Mouse (Mus musculus) G1E (cell line): ENCODE measurements around the gene Cnih2. TPM values are rescaled to one million over a fixed set of nuclear protein-coding genes. Genes with fewer than 3 reads are reported as not detected.

Experiments
- ATAC-seq: 2 replicates; pipeline ENCODE4 v1.8.0; 2016; ENCODE audit warnings: mild to moderate bottlenecking; ENCODE audit not compliant: insufficient number of reproducible peaks, poor library complexity, low FRiP score, severe bottlenecking; ENCODE audit errors: extremely low read depth
- DNase-seq: peaks from one replicate; pipeline ENCODE4 v3.0.0; 2012; ENCODE audit warnings: low spot score
- H3K27me3 ChIP-seq: 2 replicates; pipeline ENCODE4 v1.6.1; 2012; ENCODE audit warnings: mild to moderate bottlenecking, low read length, inconsistent platforms; ENCODE audit not compliant: insufficient read depth
- H3K36me3 ChIP-seq: replicated peaks from 2 replicates; pipeline ENCODE3; 2012; ENCODE audit warnings: mild to moderate bottlenecking, inconsistent platforms
- H3K4me1 ChIP-seq: 2 replicates; pipeline ENCODE4 v1.6.1; 2012; ENCODE audit warnings: low read depth, low read length, inconsistent platforms, mixed read lengths; ENCODE audit not compliant: insufficient read depth
- H3K4me3 ChIP-seq: 2 replicates; pipeline ENCODE4 v1.5.1; 2012; ENCODE audit warnings: low read depth, mild to moderate bottlenecking, inconsistent platforms, low read length, moderate library complexity, mixed read lengths
- H3K9me3 ChIP-seq: replicated peaks from 2 replicates; pipeline ENCODE4 v1.6.1; 2012; ENCODE audit warnings: inconsistent platforms
- CTCF ChIP-seq: IDR thresholded peaks from 2 replicates; pipeline ENCODE4 v1.5.1; 2012; ENCODE audit warnings: low read depth, low read length, inconsistent platforms, mixed read lengths
- GATA1 ChIP-seq: IDR thresholded peaks from 2 replicates; pipeline ENCODE4 v1.6.1; 2012; ENCODE audit warnings: borderline replicate concordance, low read length, inconsistent platforms, mixed read lengths
- GATA2 ChIP-seq: IDR thresholded peaks from 2 replicates; pipeline ENCODE4 v1.6.1; 2012; ENCODE audit warnings: low read depth, low read length, inconsistent platforms, borderline replicate concordance
- POLR2AphosphoS5 ChIP-seq: IDR thresholded peaks from 2 replicates; pipeline ENCODE4 v1.6.1; 2012; ENCODE audit warnings: low read depth, low read length, inconsistent platforms; ENCODE audit not compliant: insufficient replicate concordance
- TAL1 ChIP-seq: conservative IDR thresholded peaks from 2 replicates; pipeline ENCODE4 v1.6.1; 2012; ENCODE audit warnings: low read depth, low read length, inconsistent platforms, mixed read lengths
- polyA plus RNA-seq: library from polyadenylated mRNA; stranded (reverse); fragments of >175 nt; gene quantifications from 2 replicates; pipeline ENCODE4 v1.2.3, GENCODE M21; 2012
- total RNA-seq, 2 experiments: library from RNA; stranded (forward) in 1 of 2; stranded (reverse) in 1 of 2; fragments of 200-1000 nt in 1 of 2; fragments of >200 nt in 1 of 2; fragmentation: Nextera tagmentation in 1 of 2; gene quantifications; 2 replicates each; pipeline ENCODE4 v1.2.3; 2014 to 2017

Cnih2 gene
- total and polyA plus RNA-seq, 3 experiments: 1.6 to 2.1 TPM; not detected in 1

DNA sequence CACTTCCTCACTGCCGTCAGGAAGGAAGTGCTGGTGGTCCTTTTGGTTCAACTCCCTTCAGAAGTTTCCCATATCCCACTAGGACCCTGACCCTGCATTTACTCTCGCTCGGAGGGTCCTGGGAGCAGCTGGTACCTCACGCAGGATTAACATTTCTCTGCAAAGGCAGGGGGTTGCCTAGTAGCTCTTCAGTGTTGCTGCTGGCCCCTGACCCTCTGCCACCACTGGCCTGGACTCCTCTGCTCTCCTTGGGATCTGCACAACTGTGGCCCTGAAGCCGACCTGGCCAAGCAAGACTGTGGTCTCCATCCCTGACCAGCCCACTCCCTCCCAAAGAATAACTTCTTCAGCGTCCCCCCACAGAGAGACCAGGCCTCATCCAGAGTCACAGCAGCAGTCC is 49.0 kb downstream of the Cnih2 start:
- H3K4me1 ChIP-seq: peaks cover 8% of the 10 kb centered on the region
- TF ChIP-seq GATA2: no peak
- no peak for TF ChIP-seq CTCF
- no peak for TF ChIP-seq POLR2AphosphoS5
- TF ChIP-seq TAL1: no peak
- TF ChIP-seq GATA1: no peak
- no peaks in the 10 kb centered on the region; the same call in 1 of the 2 replicates for H3K27me3 ChIP-seq
- peaks cover 77% of the 10 kb centered on the region for H3K36me3 ChIP-seq
- ATAC-seq: no peak
- no peak for DNase-seq
- H3K4me3 ChIP-seq: no peak overlapping the region
- no peaks in the 10 kb centered on the region for H3K9me3 ChIP-seq

DNA sequence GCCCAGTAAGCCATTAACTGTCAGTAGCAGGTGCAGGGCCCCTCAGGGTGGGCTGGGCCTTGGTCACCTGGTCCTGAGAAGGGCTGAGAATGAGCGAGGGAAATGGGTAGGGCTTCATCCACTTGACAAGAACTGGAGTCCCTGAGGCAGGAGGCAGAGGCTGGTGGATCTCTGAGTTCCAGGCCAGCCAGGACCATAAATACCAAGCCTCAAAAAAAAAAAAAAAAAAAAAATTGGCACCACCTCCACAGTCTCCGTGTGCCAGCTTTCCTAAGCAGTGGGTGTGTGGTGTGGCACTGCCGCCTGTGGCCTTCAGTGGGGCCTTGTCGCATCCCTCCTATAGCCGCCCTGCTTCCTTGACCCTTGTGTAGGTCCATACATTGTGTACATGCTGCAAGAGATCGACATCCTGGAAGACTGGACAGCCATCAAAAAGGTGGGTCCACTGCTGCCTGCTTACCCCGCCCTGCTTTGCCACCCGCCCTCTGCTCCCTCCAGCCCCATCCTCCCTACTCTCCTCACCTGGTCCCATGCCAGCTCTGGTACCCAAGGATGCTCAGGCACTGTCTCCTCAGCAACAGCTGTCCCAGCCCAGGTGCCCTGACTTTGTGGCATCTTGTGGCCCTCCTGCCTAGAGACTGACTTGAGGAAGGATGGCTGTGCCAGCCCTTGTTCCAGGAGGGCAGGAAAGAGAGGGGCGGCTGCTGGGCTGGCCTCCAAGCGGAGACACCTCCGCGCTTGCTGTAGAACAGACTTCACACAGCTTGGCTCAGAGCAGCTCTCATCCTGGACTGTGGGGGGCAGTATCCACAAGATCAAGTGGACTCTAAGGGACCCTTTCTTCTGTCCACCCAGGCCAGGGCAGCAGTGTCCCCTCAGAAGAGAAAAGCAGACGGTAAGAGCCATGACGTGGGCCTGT is 49.9 kb downstream of the Cnih2 start:
- no peak for ATAC-seq
- Histone ChIP-seq H3K9me3 (no peaks in the 10 kb centered on the region), H3K27me3 (no peaks in the 10 kb centered on the region; the same call in 1 of the 2 replicates), H3K4me3 (no peak overlapping the region), H3K36me3 (peaks cover 86% of the 10 kb centered on the region), H3K4me1 (peaks cover 2% of the 10 kb centered on the region; the same call in 1 of the 2 replicates)
- no peak for DNase-seq
- TF ChIP-seq GATA1: no peak
- TF ChIP-seq CTCF: no peak
- TF ChIP-seq GATA2: no peak
- no peak for TF ChIP-seq POLR2AphosphoS5
- no peak for TF ChIP-seq TAL1

DNA sequence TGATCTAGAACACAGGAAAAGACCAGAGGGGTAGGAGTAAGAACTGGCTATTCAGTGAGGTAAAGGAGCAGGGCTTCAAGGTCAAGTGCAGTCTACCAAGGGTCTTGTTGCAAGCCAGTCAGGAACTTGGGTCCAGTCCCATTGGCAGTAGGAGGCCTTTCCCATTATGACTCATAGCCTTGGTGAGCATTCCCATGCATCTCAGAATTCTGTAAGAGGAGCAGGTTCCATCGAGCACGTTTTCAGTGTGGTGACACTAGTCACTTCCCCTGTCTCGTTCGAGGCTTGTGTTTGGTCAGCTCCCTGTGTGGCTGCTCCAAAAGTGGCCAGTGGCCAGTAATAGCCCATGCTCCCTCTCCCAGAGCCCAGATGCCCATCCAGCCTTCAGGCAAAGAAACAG is 52.8 kb downstream of the Cnih2 start:
- no peak for ATAC-seq
- H3K9me3 ChIP-seq: no peaks in the 10 kb centered on the region
- TF ChIP-seq GATA1: no peak
- TF ChIP-seq CTCF: no peak
- TF ChIP-seq POLR2AphosphoS5: no peak
- TF ChIP-seq GATA2: no peak
- TF ChIP-seq TAL1: no peak
- no peak overlapping the region for H3K4me3 ChIP-seq
- no peak for DNase-seq
- no peaks in the 10 kb centered on the region for H3K27me3 ChIP-seq
- H3K4me1 ChIP-seq: peaks cover 20% of the 10 kb centered on the region
- H3K36me3 ChIP-seq: peaks cover 82% of the 10 kb centered on the region

Other genes starting within 250 kb of the Cnih2 start
Only the 20 nearest of the 22 such genes appear.
- gene Actn3, start 220.6 kb downstream of the Cnih2 start, total RNA-seq (2014; fragmentation: Nextera tagmentation): not detected in 2 replicates
- 0.16 and 0.52 TPM in 2 replicates for gene Actn3, start 220.6 kb downstream of the Cnih2 start, total RNA-seq (2017)
- 0.03 and 0.06 TPM in 2 replicates for gene Actn3, start 220.6 kb downstream of the Cnih2 start, polyA plus RNA-seq
- gene Zdhhc24, start 219.9 kb downstream of the Cnih2 start, total RNA-seq (2014; fragmentation: Nextera tagmentation): 15.9 and 19.5 TPM in 2 replicates
- gene Zdhhc24, start 219.9 kb downstream of the Cnih2 start, total RNA-seq (2017): 13.9 and 15.7 TPM in 2 replicates
- 1.8 and 2.0 TPM in 2 replicates for gene Zdhhc24, start 219.9 kb downstream of the Cnih2 start, polyA plus RNA-seq
- 5.2 and 5.5 TPM in 2 replicates for gene Bbs1, start 191.9 kb downstream of the Cnih2 start, total RNA-seq (2014; fragmentation: Nextera tagmentation)
- 3.0 and 4.4 TPM in 2 replicates for gene Bbs1, start 191.9 kb downstream of the Cnih2 start, total RNA-seq (2017)
- gene Bbs1, start 191.9 kb downstream of the Cnih2 start, polyA plus RNA-seq: 5.6 and 8.7 TPM in 2 replicates
- gene Dpp3, start 170.2 kb downstream of the Cnih2 start, total RNA-seq (2014; fragmentation: Nextera tagmentation): 41.5 and 45.4 TPM in 2 replicates
- 47.3 and 54.2 TPM in 2 replicates for gene Dpp3, start 170.2 kb downstream of the Cnih2 start, total RNA-seq (2017)
- gene Dpp3, start 170.2 kb downstream of the Cnih2 start, polyA plus RNA-seq: 82.6 and 88.2 TPM in 2 replicates
- not detected in 2 replicates for gene Peli3, start 155.4 kb downstream of the Cnih2 start, total RNA-seq (2014; fragmentation: Nextera tagmentation)
- 0.05 TPM in 1 of 2 replicates, not detected in the other for gene Peli3, start 155.4 kb downstream of the Cnih2 start, total RNA-seq (2017)
- gene Peli3, start 155.4 kb downstream of the Cnih2 start, polyA plus RNA-seq: not detected in 2 replicates
- gene Mrpl11, start 136.4 kb downstream of the Cnih2 start, total RNA-seq (2014; fragmentation: Nextera tagmentation): 15.4 and 16.2 TPM in 2 replicates
- gene Mrpl11, start 136.4 kb downstream of the Cnih2 start, total RNA-seq (2017): 87.0 and 91.6 TPM in 2 replicates
- gene Mrpl11, start 136.4 kb downstream of the Cnih2 start, polyA plus RNA-seq: 66.8 and 72.2 TPM in 2 replicates
- gene Npas4, start 108.2 kb downstream of the Cnih2 start, total RNA-seq (2014; fragmentation: Nextera tagmentation): 0.83 TPM in 1 of 2 replicates, not detected in the other
- gene Npas4, start 108.2 kb downstream of the Cnih2 start, total RNA-seq (2017): 0.05 and 0.06 TPM in 2 replicates
- gene Npas4, start 108.2 kb downstream of the Cnih2 start, polyA plus RNA-seq: not detected in 2 replicates
- gene Slc29a2, start 74.7 kb downstream of the Cnih2 start, total RNA-seq (2014; fragmentation: Nextera tagmentation): 4.3 and 5.8 TPM in 2 replicates
- 1.7 and 1.8 TPM in 2 replicates for gene Slc29a2, start 74.7 kb downstream of the Cnih2 start, total RNA-seq (2017)
- 5.5 and 5.9 TPM in 2 replicates for gene Slc29a2, start 74.7 kb downstream of the Cnih2 start, polyA plus RNA-seq
- gene B4gat1, start 59.7 kb downstream of the Cnih2 start, total RNA-seq (2014; fragmentation: Nextera tagmentation): 5.9 and 7.2 TPM in 2 replicates
- 1.7 and 3.4 TPM in 2 replicates for gene B4gat1, start 59.7 kb downstream of the Cnih2 start, total RNA-seq (2017)
- gene B4gat1, start 59.7 kb downstream of the Cnih2 start, polyA plus RNA-seq: 8.4 and 8.9 TPM in 2 replicates
- 0.60 TPM in 1 of 2 replicates, not detected in the other for gene AC124502.3, start 59.6 kb downstream of the Cnih2 start, total RNA-seq (2014; fragmentation: Nextera tagmentation)
- 4.6 and 6.6 TPM in 2 replicates for gene AC124502.3, start 59.6 kb downstream of the Cnih2 start, total RNA-seq (2017)
- 0.33 and 0.34 TPM in 2 replicates for gene AC124502.3, start 59.6 kb downstream of the Cnih2 start, polyA plus RNA-seq
- 10.8 and 15.4 TPM in 2 replicates for gene Brms1, start 57.2 kb downstream of the Cnih2 start, total RNA-seq (2014; fragmentation: Nextera tagmentation)
- gene Brms1, start 57.2 kb downstream of the Cnih2 start, total RNA-seq (2017): 16.4 and 18.8 TPM in 2 replicates
- gene Brms1, start 57.2 kb downstream of the Cnih2 start, polyA plus RNA-seq: 65.6 and 88.7 TPM in 2 replicates
- gene Rin1, start 48.0 kb downstream of the Cnih2 start, total RNA-seq (2014; fragmentation: Nextera tagmentation): 0.68 and 1.8 TPM in 2 replicates
- gene Rin1, start 48.0 kb downstream of the Cnih2 start, total RNA-seq (2017): 0.22 and 0.41 TPM in 2 replicates
- gene Rin1, start 48.0 kb downstream of the Cnih2 start, polyA plus RNA-seq: 0.30 and 0.72 TPM in 2 replicates
- not detected in 2 replicates for gene Cd248, start 30.4 kb downstream of the Cnih2 start, total RNA-seq (2014; fragmentation: Nextera tagmentation)
- gene Cd248, start 30.4 kb downstream of the Cnih2 start, total RNA-seq (2017): not detected in 2 replicates
- not detected in 2 replicates for gene Cd248, start 30.4 kb downstream of the Cnih2 start, polyA plus RNA-seq
- gene Tmem151a, start 13.0 kb downstream of the Cnih2 start, total RNA-seq (2014; fragmentation: Nextera tagmentation): not detected in 2 replicates
- gene Tmem151a, start 13.0 kb downstream of the Cnih2 start, total RNA-seq (2017): 0.06 and 0.16 TPM in 2 replicates
- not detected in 2 replicates for gene Tmem151a, start 13.0 kb downstream of the Cnih2 start, polyA plus RNA-seq
- gene Yif1a, start 10.0 kb downstream of the Cnih2 start, total RNA-seq (2014; fragmentation: Nextera tagmentation): 44.2 and 55.9 TPM in 2 replicates
- gene Yif1a, start 10.0 kb downstream of the Cnih2 start, total RNA-seq (2017): 12.8 and 19.7 TPM in 2 replicates
- gene Yif1a, start 10.0 kb downstream of the Cnih2 start, polyA plus RNA-seq: 11.3 and 11.5 TPM in 2 replicates
- gene Rab1b, start 8.6 kb upstream of the Cnih2 start, total RNA-seq (2014; fragmentation: Nextera tagmentation): 35.9 and 47.6 TPM in 2 replicates
- 90.4 and 109 TPM in 2 replicates for gene Rab1b, start 8.6 kb upstream of the Cnih2 start, total RNA-seq (2017)
- 195 and 231 TPM in 2 replicates for gene Rab1b, start 8.6 kb upstream of the Cnih2 start, polyA plus RNA-seq
- 6.8 and 10.7 TPM in 2 replicates for gene Klc2, start 20.0 kb upstream of the Cnih2 start, total RNA-seq (2014; fragmentation: Nextera tagmentation)
- gene Klc2, start 20.0 kb upstream of the Cnih2 start, total RNA-seq (2017): 2.6 and 3.4 TPM in 2 replicates
- gene Klc2, start 20.0 kb upstream of the Cnih2 start, polyA plus RNA-seq: 8.2 and 10.1 TPM in 2 replicates
- gene Pacs1, start 174.6 kb upstream of the Cnih2 start, total RNA-seq (2014; fragmentation: Nextera tagmentation): 49.8 and 53.3 TPM in 2 replicates
- 9.8 TPM in 2 replicates for gene Pacs1, start 174.6 kb upstream of the Cnih2 start, total RNA-seq (2017)
- gene Pacs1, start 174.6 kb upstream of the Cnih2 start, polyA plus RNA-seq: 39.0 and 50.6 TPM in 2 replicates
- 161 and 175 TPM in 2 replicates for gene Sf3b2, start 196.9 kb upstream of the Cnih2 start, total RNA-seq (2014; fragmentation: Nextera tagmentation)
- 233 and 253 TPM in 2 replicates for gene Sf3b2, start 196.9 kb upstream of the Cnih2 start, total RNA-seq (2017)
- 273 and 421 TPM in 2 replicates for gene Sf3b2, start 196.9 kb upstream of the Cnih2 start, polyA plus RNA-seq
- not detected in 2 replicates for gene Gal3st3, start 199.8 kb upstream of the Cnih2 start, total RNA-seq (2014; fragmentation: Nextera tagmentation)
- 0.16 TPM in 1 of 2 replicates, not detected in the other for gene Gal3st3, start 199.8 kb upstream of the Cnih2 start, total RNA-seq (2017)
- gene Gal3st3, start 199.8 kb upstream of the Cnih2 start, polyA plus RNA-seq: not detected in 2 replicates